Mouse (Mus musculus): ENCODE results near the gene Slc4a11. TPM values are rescaled to one million over a fixed set of nuclear protein-coding genes. Genes with fewer than 3 reads are reported as not detected.

Slc4a11 gene
- polyA plus RNA-seq, 1 experiment = 3.5 TPM

- no peak overlapping the region for H3K4me3 ChIP-seq (ENCODE audit: insufficient read depth, low read length)
- TF ChIP-seq POLR2A (IDR thresholded peaks at IDR 0.05; ENCODE audit: low read depth, low read length) = no peak
- no peak for TF ChIP-seq CTCF (IDR thresholded peaks at IDR 0.05; ENCODE audit: borderline replicate concordance, insufficient read depth, low read length)
- H3K4me1 ChIP-seq (ENCODE audit: control insufficient read depth, insufficient read depth, low read length) = peaks cover 2% of the 10 kb centered on the region; the same call in 1 of the 2 replicates
- no peak overlapping the region for H3K27ac ChIP-seq (ENCODE audit: insufficient read depth, low read length)
These were observed 58.0 kb downstream of the Slc4a11 start for GRCm38 (mm10) chr2:130639276-130639675.

GRCm38 (mm10) chr2:130638101-130638611, 59.2 kb downstream of the Slc4a11 start:
- H3K27ac ChIP-seq (ENCODE audit: insufficient read depth, low read length) = no peak overlapping the region
- TF ChIP-seq POLR2A (IDR thresholded peaks at IDR 0.05; ENCODE audit: low read depth, low read length) (no peak), CTCF (IDR thresholded peaks at IDR 0.05; ENCODE audit: borderline replicate concordance, insufficient read depth, low read length) (no peak)
- H3K4me1 ChIP-seq (ENCODE audit: control insufficient read depth, insufficient read depth, low read length) = peaks cover 2% of the 10 kb centered on the region; the same call in 1 of the 2 replicates
- no peak overlapping the region for H3K4me3 ChIP-seq (ENCODE audit: insufficient read depth, low read length)

- no peak overlapping the region for H3K27ac ChIP-seq (ENCODE audit: insufficient read depth, low read length)
- no peaks in the 10 kb centered on the region for H3K4me1 ChIP-seq (ENCODE audit: control insufficient read depth, insufficient read depth, low read length)
- H3K4me3 ChIP-seq (ENCODE audit: insufficient read depth, low read length) = no peak overlapping the region
- TF ChIP-seq CTCF (IDR thresholded peaks at IDR 0.05; ENCODE audit: borderline replicate concordance, insufficient read depth, low read length) = no peak
These were observed 61.5 kb downstream of the Slc4a11 start for GRCm38 (mm10) chr2:130635847-130636246.

GRCm38 (mm10) chr2:130634739-130635411, 62.4 kb downstream of the Slc4a11 start:
- TF ChIP-seq CTCF (IDR thresholded peaks at IDR 0.05; ENCODE audit: borderline replicate concordance, insufficient read depth, low read length) (peak; percentile 18; the same call in 1 of the 2 replicates), POLR2A (IDR thresholded peaks at IDR 0.05; ENCODE audit: low read depth, low read length) (0 out of 2 replicates have a peak, but pooled peaks have one; percentile 28)
- Histone ChIP-seq H3K4me1 (ENCODE audit: control insufficient read depth, insufficient read depth, low read length) (no peaks in the 10 kb centered on the region), H3K4me3 (ENCODE audit: insufficient read depth, low read length) (no peak overlapping the region), H3K27ac (ENCODE audit: insufficient read depth, low read length) (no peak overlapping the region)

Other genes starting within 250 kb of the Slc4a11 start
- gene Ptpra, start 247.2 kb downstream of the Slc4a11 start, polyA plus RNA-seq (2011; ENCODE audit: insufficient read length, low read depth, missing spikeins) = 116 and 121 TPM in 2 replicates
- 24.4 and 24.7 TPM in 2 replicates for gene Mrps26, start 133.8 kb downstream of the Slc4a11 start, polyA plus RNA-seq (2011; ENCODE audit: insufficient read length, low read depth, missing spikeins)
- not detected in 2 replicates for gene Oxt, start 121.3 kb downstream of the Slc4a11 start, polyA plus RNA-seq (2011; ENCODE audit: insufficient read length, low read depth, missing spikeins)
- gene Avp, start 115.0 kb downstream of the Slc4a11 start, polyA plus RNA-seq (2011; ENCODE audit: insufficient read length, low read depth, missing spikeins) = not detected in 2 replicates
- gene Fastkd5, start 67.5 kb downstream of the Slc4a11 start, polyA plus RNA-seq (2011; ENCODE audit: insufficient read length, low read depth, missing spikeins) = 9.3 and 10.3 TPM in 2 replicates
- gene Ubox5, start 67.5 kb downstream of the Slc4a11 start, polyA plus RNA-seq (2011; ENCODE audit: insufficient read length, low read depth, missing spikeins) = 7.2 and 8.4 TPM in 2 replicates
- gene Lzts3, start 54.7 kb downstream of the Slc4a11 start, polyA plus RNA-seq (2011; ENCODE audit: insufficient read length, low read depth, missing spikeins) = 4.5 and 5.1 TPM in 2 replicates
- gene Ddrgk1, start 32.9 kb downstream of the Slc4a11 start, polyA plus RNA-seq (2011; ENCODE audit: insufficient read length, low read depth, missing spikeins) = 45.9 and 46.7 TPM in 2 replicates
- gene Itpa, start 29.9 kb downstream of the Slc4a11 start, polyA plus RNA-seq (2011; ENCODE audit: insufficient read length, low read depth, missing spikeins) = 66.6 and 71.8 TPM in 2 replicates
- 67.2 and 101 TPM in 2 replicates for gene 4930402H24Rik, start 208.9 kb upstream of the Slc4a11 start, polyA plus RNA-seq (2011; ENCODE audit: insufficient read length, low read depth, missing spikeins)
- 28.4 and 30.0 TPM in 2 replicates for gene Atrn, start 209.0 kb upstream of the Slc4a11 start, polyA plus RNA-seq (2011; ENCODE audit: insufficient read length, low read depth, missing spikeins)

All from embryonic fibroblast, embryonic 13.5 days (primary cell).